8 mouse cellular contexts compared by ENCODE assay signal in the genomic region with DNA sequence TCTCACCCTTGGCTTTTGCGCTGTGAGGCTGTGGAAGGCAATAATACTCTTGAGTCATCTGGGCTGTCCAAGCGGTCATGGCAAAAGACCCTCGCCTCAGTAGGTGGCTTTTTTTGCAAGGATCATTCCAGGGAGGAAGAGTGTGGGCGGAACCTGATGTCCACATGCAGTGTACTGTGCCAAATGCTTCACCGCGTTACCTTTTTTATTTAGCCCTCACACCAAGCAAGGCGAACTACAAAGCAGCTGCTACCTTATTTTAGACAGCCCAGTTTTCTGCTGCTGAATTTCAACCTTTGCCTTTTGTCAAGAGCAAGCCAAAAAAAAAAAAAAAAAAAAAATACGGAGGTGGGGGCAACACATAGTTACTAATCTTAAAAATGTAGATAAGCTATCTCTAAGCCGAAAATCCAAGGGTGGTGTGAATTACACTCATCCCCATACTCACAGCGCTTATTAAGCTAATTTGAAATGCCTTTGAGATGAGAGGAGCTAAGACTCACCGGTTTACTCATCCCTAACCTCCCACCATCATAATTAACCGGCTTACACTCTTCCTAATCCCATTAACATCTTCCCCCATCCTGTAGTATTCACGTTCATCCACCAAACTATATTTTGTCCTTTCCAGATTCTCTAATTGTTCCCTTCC. TPM values are rescaled to one million over a fixed set of nuclear protein-coding genes. Genes with fewer than 3 reads are reported as not detected.
DNase-seq lines count a peak whose midpoint lies in the region; ATAC-seq and TF ChIP-seq lines count a peak whose summit lies in the region.

No protein-coding gene starts in this region.

- WGBS in kidney, adult 2 months = 10% methylated on average over 13 of the region's 13 CpGs
- 23% methylated on average over 13 of the region's 13 CpGs for WGBS in hindbrain, embryonic 14.5 days
- 8% methylated on average over 13 of the region's 13 CpGs for WGBS in midbrain, embryonic 14.5 days

- peak overlapping the region; percentile 87 for H3K9ac ChIP-seq in hindbrain, embryonic 14.5 days
- peak overlapping the region; percentile 93 for H3K9ac ChIP-seq in midbrain, embryonic 14.5 days (replicated peaks; ENCODE audit: low read length)

- H3K4me2 ChIP-seq in hindbrain, embryonic 14.5 days (replicated peaks) = peak overlapping the region; percentile 61
- peak overlapping the region; percentile 72 for H3K4me2 ChIP-seq in midbrain, embryonic 14.5 days (ENCODE audit: low read length)

- no peaks in the 10 kb centered on the region for H3K36me3 ChIP-seq in kidney, adult 2 months (ENCODE audit: control insufficient read depth, insufficient read depth, low read length)
- H3K36me3 ChIP-seq in hindbrain, embryonic 14.5 days (replicated peaks; ENCODE audit: control insufficient read depth, insufficient read depth) = no peaks in the 10 kb centered on the region
- H3K36me3 ChIP-seq in midbrain, embryonic 14.5 days (ENCODE audit: control insufficient read depth, insufficient read depth, low read length) = no peaks in the 10 kb centered on the region

- no peaks in the 10 kb centered on the region for H3K27me3 ChIP-seq in kidney, adult 2 months (replicated peaks; ENCODE audit: control insufficient read depth, insufficient read depth, low read length)
- no peaks in the 10 kb centered on the region for H3K27me3 ChIP-seq in hindbrain, embryonic 14.5 days (ENCODE audit: control insufficient read depth, insufficient read depth, low read length)
- no peaks in the 10 kb centered on the region for H3K27me3 ChIP-seq in midbrain, embryonic 14.5 days (ENCODE audit: control insufficient read depth, insufficient read depth, low read length)

- no peak for TF ChIP-seq POLR2A in kidney, adult 2 months (IDR thresholded peaks at IDR 0.05; ENCODE audit: low read depth, low read length)

- no peaks in the 10 kb centered on the region for H3K9me3 ChIP-seq in hindbrain, embryonic 14.5 days (ENCODE audit: control insufficient read depth, low read length)
- no peaks in the 10 kb centered on the region for H3K9me3 ChIP-seq in midbrain, embryonic 14.5 days (ENCODE audit: control insufficient read depth, low read length)

- no peak for DNase-seq in kidney, adult 2 months
- no peak for DNase-seq in kidney, postnatal 4 days
- DNase-seq in adipocyte (ENCODE audit: low spot score) = peak; percentile 28
- no peak for DNase-seq in hindbrain, embryonic 14.5 days (ENCODE audit: low spot score)
- DNase-seq in midbrain, embryonic 14.5 days = peak; percentile 28
- no peak for DNase-seq in urinary bladder, postnatal 14 days (ENCODE audit: low spot score)
- no peak for DNase-seq in thymus, postnatal 4 days
- DNase-seq in spleen, adult 18-20 months = no peak

- TF ChIP-seq CTCF in kidney, adult 2 months (conservative IDR thresholded peaks at IDR 0.05; ENCODE audit: insufficient read depth, insufficient read length, low read depth, low read length) = no peak

- H3K4me1 ChIP-seq in kidney, adult 2 months (ENCODE audit: control insufficient read depth, insufficient read depth, low read length) = peaks cover 10% of the 10 kb centered on the region
- peaks cover 20% of the 10 kb centered on the region for H3K4me1 ChIP-seq in hindbrain, embryonic 14.5 days (replicated peaks; ENCODE audit: control insufficient read depth, insufficient read depth, low read length)
- peaks cover 20% of the 10 kb centered on the region for H3K4me1 ChIP-seq in midbrain, embryonic 14.5 days (ENCODE audit: control insufficient read depth, insufficient read depth, low read length)

- H3K27ac ChIP-seq in kidney, adult 2 months (ENCODE audit: insufficient read depth, low read depth, low read length) = peak overlapping the region; percentile 39
- H3K27ac ChIP-seq in hindbrain, embryonic 14.5 days = peak overlapping the region; percentile 97
- H3K27ac ChIP-seq in midbrain, embryonic 14.5 days (replicated peaks; ENCODE audit: low read depth, low read length) = peak overlapping the region; percentile 98

- peak overlapping the region; percentile 86 for H3K4me3 ChIP-seq in kidney, adult 2 months (ENCODE audit: insufficient read depth, low read depth, low read length)
- peak overlapping the region; percentile 82 for H3K4me3 ChIP-seq in hindbrain, embryonic 14.5 days (replicated peaks; ENCODE audit: low read length)
- peak overlapping the region; percentile 97 for H3K4me3 ChIP-seq in midbrain, embryonic 14.5 days (replicated peaks; ENCODE audit: low read depth, low read length)

- ATAC-seq in hindbrain, embryonic 14.5 days (ENCODE audit: low FRiP score) = 0 out of 2 replicates have a peak, but pooled peaks have one; percentile 45
- ATAC-seq in midbrain, embryonic 14.5 days (ENCODE audit: low FRiP score, low TSS enrichment) = no peak; the same call in 1 of the 2 replicates

RNA-seq across cellular contexts. Expression of a gene that starts 0.9 kb away (rescaled TPM):
- 8.0 and 8.1 TPM in 2 replicates for polyA plus RNA-seq in kidney, adult 2 months (2012; rRNA removed)
- polyA plus RNA-seq in hindbrain, embryonic 14.5 days (2014; fragmentation: Nextera tagmentation; extraction: Ambion mirVana) = 64.8 and 66.7 TPM in 2 replicates
- polyA plus RNA-seq in midbrain, embryonic 14.5 days (2014; fragmentation: Nextera tagmentation; extraction: Ambion mirVana) = 45.8 and 65.3 TPM in 2 replicates

RNA-seq across cellular contexts. Expression of a gene that starts 53.7 kb away (rescaled TPM):
- 13.6 and 17.6 TPM in 2 replicates for polyA plus RNA-seq in kidney, adult 2 months (2012; rRNA removed)
- polyA plus RNA-seq in hindbrain, embryonic 14.5 days (2014; fragmentation: Nextera tagmentation; extraction: Ambion mirVana) = 21.8 and 25.4 TPM in 2 replicates
- polyA plus RNA-seq in midbrain, embryonic 14.5 days (2014; fragmentation: Nextera tagmentation; extraction: Ambion mirVana) = 24.0 and 26.1 TPM in 2 replicates

Comparison
In these comparisons a context has a peak if more than half of its experiments do, and no peak if none do; other contexts are left out.
1. DNase-seq: peak in adipocyte (single experiment) and midbrain, embryonic 14.5 days (single experiment); none in kidney, adult 2 months (single experiment), kidney, postnatal 4 days (0 of 2), hindbrain, embryonic 14.5 days (single experiment), urinary bladder, postnatal 14 days (single experiment), thymus, postnatal 4 days (single experiment) and spleen, adult 18-20 months (0 of 2).
2. H3K27ac ChIP-seq: peak in every context shown above with its lines; median percentile 98 in midbrain, embryonic 14.5 days; 97 in hindbrain, embryonic 14.5 days; 39 in kidney, adult 2 months.
3. Peak in every context shown above with its lines, with median percentiles within 50 percentile points of each other: H3K4me3 ChIP-seq.